Mouse (Mus musculus) limb, embryonic 13.5 days (tissue): Measurements from ENCODE around the gene Lgals12. TPM values are rescaled to one million over a fixed set of nuclear protein-coding genes. Genes with fewer than 3 reads are reported as not detected.

Experiments used
- ATAC-seq: fragments of 200-750 bp; cut with Nextera tagmentation; 2 replicates; pipeline ENCODE4 v1.8.0; 2017; ENCODE audit warnings: low read depth, moderate number of reproducible peaks, moderate TSS enrichment; ENCODE audit not compliant: low FRiP score
- H3K27ac ChIP-seq: fragments of 300-500 bp; sonication (generic); 2 replicates; pipeline ENCODE4 v1.5.1; 2015; ENCODE audit warnings: inconsistent platforms, mild to moderate bottlenecking, moderate library complexity
- H3K27me3 ChIP-seq: fragments of 300-500 bp; sonication (generic); 2 replicates; pipeline ENCODE4 v1.6.1; 2015; ENCODE audit warnings: mild to moderate bottlenecking, inconsistent platforms
- H3K36me3 ChIP-seq: fragments of 300-500 bp; sonication (generic); 2 replicates; pipeline ENCODE4 v1.6.1; 2015; ENCODE audit warnings: inconsistent platforms, mild to moderate bottlenecking, moderate library complexity
- H3K4me1 ChIP-seq: fragments of 300-500 bp; sonication (generic); 2 replicates; pipeline ENCODE4 v1.6.1; 2015; ENCODE audit warnings: inconsistent platforms
- H3K4me2 ChIP-seq: fragments of 300-500 bp; sonication (generic); replicated peaks from 2 replicates; pipeline ENCODE4 v1.6.1; 2015; ENCODE audit warnings: inconsistent platforms, mild to moderate bottlenecking, moderate library complexity
- H3K4me3 ChIP-seq: fragments of 300-500 bp; sonication (generic); 2 replicates; pipeline ENCODE4 v1.5.1; 2015; ENCODE audit warnings: moderate library complexity, mild to moderate bottlenecking, inconsistent platforms
- H3K9ac ChIP-seq: fragments of 300-500 bp; sonication (generic); 2 replicates; pipeline ENCODE4 v1.6.1; 2015; ENCODE audit warnings: mild to moderate bottlenecking, inconsistent platforms
- H3K9me3 ChIP-seq: fragments of 300-500 bp; sonication (generic); 2 replicates; pipeline ENCODE4 v1.6.1; 2016; ENCODE audit warnings: inconsistent platforms
- WGBS: fragments of 180-500 bp; shearing (Covaris S2); methylation state at CpG from one replicate; pipeline ENCODE4 v1.1.7; 2015; 5-methylcytosine and 5-hydroxymethylcytosine counted together
- polyA plus RNA-seq: library from polyadenylated mRNA; unstranded; fragments of >200 nt; fragmentation: Nextera tagmentation; extraction: Ambion mirVana; gene quantifications from 2 replicates; pipeline ENCODE4 v1.2.1, GENCODE M21; 2015

Gene Lgals12
- polyA plus RNA-seq, 1 experiment from 2014 or later, result 0.36 TPM

DNA sequence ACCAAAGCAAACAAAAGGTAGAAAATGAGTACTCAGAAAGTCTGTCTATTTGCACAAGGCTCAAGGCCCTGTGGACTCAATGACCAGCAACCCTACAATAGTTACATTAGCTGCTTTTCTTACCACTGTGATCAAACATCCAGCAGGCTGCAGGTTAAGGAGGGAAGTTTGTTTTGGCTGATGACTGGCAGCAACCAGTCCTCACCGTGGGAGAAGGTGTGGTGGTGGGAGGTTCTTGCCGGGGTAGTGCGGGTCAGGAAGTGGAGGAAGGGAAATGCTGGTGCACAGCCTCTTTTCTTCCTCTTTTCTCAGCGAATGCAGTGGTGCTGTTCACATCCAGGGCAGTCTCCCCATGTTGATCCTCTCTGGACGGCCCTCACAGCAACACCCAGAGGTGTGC lies 26.0 kb downstream of the Lgals12 start:
- Histone ChIP-seq H3K4me3 (no peak overlapping the region), H3K36me3 (no peaks in the 10 kb centered on the region), H3K27me3 (no peaks in the 10 kb centered on the region), H3K4me1 (peaks cover 7% of the 10 kb centered on the region; the same call in 1 of the 2 replicates), H3K27ac (no peak overlapping the region), H3K9me3 (no peaks in the 10 kb centered on the region), H3K9ac (no peak overlapping the region), H3K4me2 (no peak overlapping the region)
- ATAC-seq, result no peak
- 49% methylated on average over 5 of the region's 5 CpGs for WGBS

DNA sequence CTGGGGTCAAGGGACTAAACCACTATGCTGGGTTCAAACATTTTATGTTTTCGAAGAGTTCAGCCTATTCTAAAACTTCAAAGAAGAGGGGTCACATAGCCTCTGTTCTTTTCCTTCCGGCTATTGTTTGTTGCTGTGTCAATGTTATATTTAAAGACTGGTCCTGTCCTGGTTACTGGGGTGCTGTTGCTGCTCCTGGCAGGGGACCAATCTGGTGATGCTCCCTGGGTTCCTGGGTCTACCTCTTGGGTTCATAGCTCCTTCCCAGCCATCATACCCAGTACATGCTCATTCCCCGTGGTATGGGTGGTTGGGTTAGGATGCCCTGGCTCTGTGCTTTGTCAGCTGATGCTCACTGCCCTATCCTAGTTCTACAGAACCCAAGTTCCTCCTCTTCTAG lies 29.3 kb downstream of the Lgals12 start:
- Histone ChIP-seq H3K9ac (no peak overlapping the region), H3K36me3 (no peaks in the 10 kb centered on the region), H3K4me2 (no peak overlapping the region), H3K9me3 (no peaks in the 10 kb centered on the region), H3K27me3 (no peaks in the 10 kb centered on the region), H3K4me3 (no peak overlapping the region), H3K27ac (no peak overlapping the region), H3K4me1 (no peaks in the 10 kb centered on the region)
- WGBS, result 77% methylated on average over 3 of the region's 3 CpGs
- no peak for ATAC-seq

DNA sequence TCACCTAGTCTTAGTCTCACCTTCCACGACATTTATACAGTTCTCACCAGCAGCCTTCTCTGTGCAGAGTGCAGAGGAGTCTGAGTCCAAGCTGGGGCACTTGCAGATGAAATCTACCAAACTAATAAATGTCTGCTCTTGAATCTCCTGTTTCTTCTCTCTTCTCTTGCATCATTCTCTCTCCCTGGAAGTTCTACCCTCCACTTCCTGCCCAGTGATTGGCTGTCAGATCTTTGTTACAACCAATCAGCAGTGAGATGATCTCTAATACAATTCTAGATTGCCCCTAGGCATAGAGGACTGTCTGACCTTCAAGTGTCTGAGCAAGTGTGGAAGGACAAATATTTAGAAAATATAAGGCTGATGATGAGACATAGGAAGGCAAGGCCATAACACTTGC lies 30.8 kb downstream of the Lgals12 start:
- no peak overlapping the region for H3K4me3 ChIP-seq
- no peak overlapping the region for H3K4me2 ChIP-seq
- H3K27me3 ChIP-seq, result no peaks in the 10 kb centered on the region
- H3K9ac ChIP-seq, result no peak overlapping the region
- no peaks in the 10 kb centered on the region for H3K36me3 ChIP-seq
- no peak for ATAC-seq
- no peaks in the 10 kb centered on the region for H3K9me3 ChIP-seq
- H3K27ac ChIP-seq, result no peak overlapping the region
- 86% methylated on average over 1 of the region's 1 CpGs for WGBS
- H3K4me1 ChIP-seq, result no peaks in the 10 kb centered on the region

DNA sequence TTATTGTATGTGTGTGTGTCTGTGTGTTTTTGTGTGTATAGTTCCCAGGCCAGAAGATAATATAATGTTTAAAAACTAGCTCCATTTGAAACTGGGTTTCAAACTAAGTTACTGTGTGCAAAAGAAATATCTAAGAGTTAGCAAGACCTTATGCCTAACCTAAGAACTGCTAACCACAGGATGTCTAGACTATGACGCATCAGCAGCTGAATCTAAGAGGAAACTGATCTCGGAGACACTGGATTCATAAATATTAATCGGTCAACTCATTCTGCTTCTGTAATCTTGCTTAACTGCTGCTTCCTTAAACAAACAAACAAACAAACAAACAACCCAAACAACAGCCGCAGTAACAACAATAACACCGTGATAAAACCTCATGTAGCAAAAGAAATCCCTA lies 37.3 kb downstream of the Lgals12 start:
- WGBS, result 87% methylated on average over 5 of the region's 5 CpGs
- peaks cover 17% of the 10 kb centered on the region for H3K4me1 ChIP-seq
- H3K27ac ChIP-seq, result no peak overlapping the region
- H3K4me3 ChIP-seq, result no peak overlapping the region
- ATAC-seq, result no peak
- no peaks in the 10 kb centered on the region for H3K27me3 ChIP-seq
- no peak overlapping the region for H3K4me2 ChIP-seq
- H3K36me3 ChIP-seq, result no peaks in the 10 kb centered on the region
- H3K9me3 ChIP-seq, result no peaks in the 10 kb centered on the region
- no peak overlapping the region for H3K9ac ChIP-seq

DNA sequence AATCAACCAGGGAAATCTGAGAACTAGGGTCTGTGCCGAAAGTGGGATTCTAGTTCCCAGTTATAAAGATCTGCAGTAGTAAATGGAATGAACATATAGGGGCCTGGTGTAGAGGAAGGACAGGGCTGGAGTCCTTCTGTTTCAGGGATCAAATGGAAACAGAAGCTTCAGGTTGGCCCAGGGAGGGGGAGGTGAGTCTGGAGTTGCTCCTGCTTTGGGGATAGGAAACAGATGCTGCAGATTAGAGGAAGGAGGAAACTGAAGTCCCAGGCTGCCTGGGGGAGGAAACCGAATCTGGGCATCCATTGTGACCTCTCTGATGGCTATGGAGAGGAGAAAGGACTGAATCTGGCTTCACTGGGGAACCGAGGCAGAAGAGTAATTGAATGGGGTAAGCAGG lies 38.6 kb downstream of the Lgals12 start:
- 24% methylated on average over 3 of the region's 3 CpGs for WGBS
- Histone ChIP-seq H3K9me3 (no peaks in the 10 kb centered on the region), H3K4me2 (peak overlapping the region; percentile 23), H3K9ac (no peak overlapping the region), H3K27ac (peak overlapping the region; percentile 59; the same call in 1 of the 2 replicates), H3K4me3 (no peak overlapping the region), H3K36me3 (no peaks in the 10 kb centered on the region), H3K4me1 (peaks cover 17% of the 10 kb centered on the region), H3K27me3 (no peaks in the 10 kb centered on the region)
- ATAC-seq, result 0 out of 2 replicates have a peak, but pooled peaks have one; percentile 57

DNA sequence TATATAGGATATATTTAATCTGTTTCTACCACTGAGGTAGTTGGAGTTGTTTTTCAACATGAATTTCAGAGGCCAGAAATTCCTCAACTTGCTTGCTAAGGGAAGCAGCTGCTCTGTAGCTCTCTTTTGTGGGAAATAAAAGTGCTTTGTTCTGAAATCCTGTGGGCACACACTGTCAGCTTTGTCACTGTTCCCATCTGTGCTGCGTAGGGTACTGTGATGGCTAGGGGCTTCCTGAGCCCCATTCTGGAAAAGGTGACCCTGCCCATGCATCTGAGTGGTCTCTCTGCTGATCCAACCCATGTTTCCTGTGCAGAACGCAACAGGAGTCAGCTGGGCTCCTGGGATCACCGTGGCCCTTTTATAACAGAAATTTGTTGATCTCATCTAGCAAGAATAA lies 40.2 kb downstream of the Lgals12 start:
- H3K27me3 ChIP-seq, result no peaks in the 10 kb centered on the region
- no peaks in the 10 kb centered on the region for H3K9me3 ChIP-seq
- 58% methylated on average over 3 of the region's 3 CpGs for WGBS

GRCm38 (mm10) chr19:7564457-7564856 lies 42.5 kb downstream of the Lgals12 start:
- Histone ChIP-seq H3K9me3 (no peaks in the 10 kb centered on the region), H3K4me2 (no peak overlapping the region), H3K4me3 (no peak overlapping the region), H3K36me3 (no peaks in the 10 kb centered on the region), H3K9ac (no peak overlapping the region), H3K27me3 (no peaks in the 10 kb centered on the region), H3K27ac (no peak overlapping the region), H3K4me1 (peaks cover 20% of the 10 kb centered on the region)
- WGBS, result 74% methylated on average over 1 of the region's 1 CpGs
- ATAC-seq, result no peak

More for the DNA sequence above, 40.2 kb downstream of the Lgals12 start:
- Histone ChIP-seq H3K9ac (no peak overlapping the region), H3K4me1 (peaks cover 20% of the 10 kb centered on the region), H3K4me2 (no peak overlapping the region), H3K4me3 (no peak overlapping the region), H3K36me3 (no peaks in the 10 kb centered on the region), H3K27ac (no peak overlapping the region)
- no peak for ATAC-seq

DNA sequence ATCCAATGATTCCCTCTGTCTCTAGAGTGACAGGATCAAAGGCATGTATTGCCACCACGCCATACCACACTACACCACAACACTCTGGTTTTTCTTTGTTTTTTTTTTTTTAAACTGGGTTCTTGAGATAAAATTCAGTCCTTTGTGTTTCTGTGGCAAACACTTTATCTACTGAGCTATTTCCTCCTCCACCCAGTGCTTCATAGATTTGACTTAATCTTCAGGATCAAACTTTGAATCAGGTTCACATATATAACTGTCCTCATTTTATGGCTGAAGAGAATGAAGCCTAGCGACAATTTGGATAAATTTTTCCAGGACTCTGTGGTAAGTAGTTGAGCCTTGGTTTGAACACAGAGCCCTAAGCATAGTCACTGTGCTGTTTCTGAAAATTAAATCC lies 43.3 kb downstream of the Lgals12 start:
- Histone ChIP-seq H3K27ac (no peak overlapping the region), H3K27me3 (no peaks in the 10 kb centered on the region), H3K4me1 (peaks cover 19% of the 10 kb centered on the region), H3K9me3 (no peaks in the 10 kb centered on the region), H3K9ac (no peak overlapping the region), H3K4me3 (no peak overlapping the region), H3K4me2 (no peak overlapping the region), H3K36me3 (no peaks in the 10 kb centered on the region)
- WGBS, result 72% methylated on average over 2 of the region's 2 CpGs
- ATAC-seq, result no peak

DNA sequence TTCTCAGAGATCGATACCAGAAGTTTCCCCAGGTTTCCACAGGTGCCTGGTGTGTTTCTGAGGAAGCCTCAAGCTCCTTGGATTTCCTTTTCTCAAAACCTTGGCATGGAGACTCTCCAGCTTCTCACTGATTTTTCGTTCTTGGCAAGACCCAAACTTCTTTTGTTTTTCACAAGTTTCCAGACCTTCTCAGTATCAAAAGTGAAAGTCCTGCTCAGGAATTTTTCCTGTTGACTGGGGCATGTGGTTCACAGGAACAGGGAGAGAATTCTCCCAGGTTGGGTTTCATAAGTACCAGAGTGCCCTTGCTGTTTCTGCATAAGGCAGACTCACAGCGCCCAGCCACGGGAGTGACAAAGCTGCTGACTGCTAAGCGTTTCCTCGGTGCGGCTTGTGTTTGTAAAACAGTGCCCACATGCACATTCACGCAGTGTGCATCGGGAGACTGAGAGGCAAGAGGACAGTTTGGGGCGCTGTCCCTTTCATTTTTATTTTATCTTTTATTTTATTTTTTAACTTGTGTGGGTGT lies 44.3 kb downstream of the Lgals12 start:
- no peaks in the 10 kb centered on the region for H3K9me3 ChIP-seq
- ATAC-seq, result no peak
- no peak overlapping the region for H3K4me3 ChIP-seq

DNA sequence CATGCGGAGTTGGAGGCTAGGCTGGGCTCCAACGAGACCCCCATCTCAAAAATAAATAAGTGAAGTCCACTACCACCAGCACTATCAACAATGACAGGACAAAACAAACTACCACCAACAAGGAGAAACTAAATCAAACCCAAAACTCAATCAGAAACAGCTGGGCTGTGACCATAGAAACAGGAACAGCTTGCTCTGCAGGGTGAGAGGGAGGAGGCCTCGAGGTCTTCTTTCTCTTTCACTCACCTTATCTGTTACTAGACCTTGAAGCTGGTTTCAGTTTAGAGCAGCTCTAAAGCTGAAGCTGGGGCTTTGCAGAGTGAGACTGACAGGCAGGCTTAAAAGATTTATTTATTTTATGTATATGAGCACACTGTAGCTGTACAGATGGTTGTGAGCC lies 45.5 kb downstream of the Lgals12 start:
- WGBS, result 62% methylated on average over 3 of the region's 3 CpGs
- Histone ChIP-seq H3K4me3 (no peak overlapping the region), H3K9me3 (no peaks in the 10 kb centered on the region), H3K27ac (no peak overlapping the region), H3K9ac (no peak overlapping the region), H3K36me3 (no peaks in the 10 kb centered on the region), H3K4me2 (no peak overlapping the region), H3K27me3 (no peaks in the 10 kb centered on the region), H3K4me1 (peaks cover 22% of the 10 kb centered on the region)
- no peak for ATAC-seq

More for the DNA sequence above, 44.3 kb downstream of the Lgals12 start:
- no peaks in the 10 kb centered on the region for H3K27me3 ChIP-seq
- no peak overlapping the region for H3K9ac ChIP-seq
- WGBS, result 70% methylated on average over 10 of the region's 10 CpGs
- H3K27ac ChIP-seq, result no peak overlapping the region
- H3K4me1 ChIP-seq, result peaks cover 22% of the 10 kb centered on the region
- no peak overlapping the region for H3K4me2 ChIP-seq
- H3K36me3 ChIP-seq, result no peaks in the 10 kb centered on the region

- H3K36me3 ChIP-seq, result no peaks in the 10 kb centered on the region
- no peak overlapping the region for H3K4me2 ChIP-seq
- no peak for ATAC-seq
- H3K27ac ChIP-seq, result no peak overlapping the region
- H3K9me3 ChIP-seq, result no peaks in the 10 kb centered on the region
- H3K27me3 ChIP-seq, result no peaks in the 10 kb centered on the region
- H3K4me1 ChIP-seq, result peaks cover 22% of the 10 kb centered on the region
- WGBS, result 72% methylated on average over 4 of the region's 4 CpGs
- no peak overlapping the region for H3K4me3 ChIP-seq
- no peak overlapping the region for H3K9ac ChIP-seq
Observed at GRCm38 (mm10) chr19:7559986-7560385, 47.0 kb downstream of the Lgals12 start.

DNA sequence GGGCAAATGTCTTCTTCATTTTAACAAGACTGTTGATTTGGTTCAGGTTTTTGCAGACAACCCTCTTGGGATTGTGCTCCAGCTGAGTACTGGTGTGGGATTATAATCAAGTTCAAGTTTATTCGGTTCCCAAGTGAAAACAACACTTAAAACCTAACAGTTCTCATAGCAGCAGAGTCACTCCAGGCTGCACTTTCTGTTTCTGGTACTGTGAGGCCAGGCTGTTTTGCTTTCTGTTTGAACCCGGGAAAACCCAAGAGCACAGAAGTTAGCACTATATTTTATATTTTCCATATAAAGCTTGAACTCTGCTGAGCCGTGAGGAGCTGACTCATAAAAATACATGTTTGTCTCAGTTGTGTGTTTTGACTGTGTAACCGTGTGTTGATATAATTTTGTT lies 48.3 kb downstream of the Lgals12 start:
- WGBS, result 54% methylated on average over 4 of the region's 4 CpGs
- peak overlapping the region; percentile 81 for H3K4me2 ChIP-seq
- H3K4me1 ChIP-seq, result peaks cover 22% of the 10 kb centered on the region
- no peaks in the 10 kb centered on the region for H3K36me3 ChIP-seq
- H3K9me3 ChIP-seq, result no peaks in the 10 kb centered on the region
- ATAC-seq, result no peak
- no peak overlapping the region for H3K27ac ChIP-seq
- no peaks in the 10 kb centered on the region for H3K27me3 ChIP-seq
- H3K4me3 ChIP-seq, result peak overlapping the region; percentile 51
- H3K9ac ChIP-seq, result no peak overlapping the region

DNA sequence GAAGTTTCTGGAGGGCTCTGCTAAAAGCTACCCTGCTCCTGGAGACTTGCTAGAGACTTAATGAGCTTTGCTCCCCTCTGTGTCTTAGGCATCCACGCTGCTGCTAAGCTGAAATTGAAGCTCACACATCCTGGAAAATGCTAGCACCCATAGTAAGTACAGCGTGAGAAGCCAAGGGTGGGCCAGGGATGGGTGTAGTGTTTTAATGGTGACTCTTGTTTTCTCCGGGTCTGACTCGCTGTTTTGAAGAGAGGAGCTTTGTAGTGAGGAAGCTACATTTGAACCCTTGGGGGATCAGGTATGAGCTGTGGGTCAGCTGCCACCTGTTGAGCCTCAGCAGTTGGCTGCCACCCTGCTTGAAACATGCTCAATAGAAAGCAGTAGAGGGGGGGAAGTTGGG lies 49.1 kb downstream of the Lgals12 start:
- peak overlapping the region; percentile 81 for H3K4me2 ChIP-seq
- H3K27me3 ChIP-seq, result no peaks in the 10 kb centered on the region
- H3K27ac ChIP-seq, result no peak overlapping the region
- H3K9me3 ChIP-seq, result no peaks in the 10 kb centered on the region
- ATAC-seq, result 0 out of 2 replicates have a peak, but pooled peaks have one; percentile 7
- H3K4me3 ChIP-seq, result peak overlapping the region; percentile 51
- H3K4me1 ChIP-seq, result peaks cover 19% of the 10 kb centered on the region
- H3K36me3 ChIP-seq, result no peaks in the 10 kb centered on the region
- peak overlapping the region; percentile 65 for H3K9ac ChIP-seq
- 11% methylated on average over 4 of the region's 4 CpGs for WGBS
